Mouse (Mus musculus) liver, embryonic 16.5 days (tissue): ENCODE data around the gene Chst5. TPM values are rescaled to one million over a fixed set of nuclear protein-coding genes. Genes with fewer than 3 reads are reported as not detected.

Source experiments
- ATAC-seq: fragments of 200-750 bp; cut with Nextera tagmentation; 2 replicates; pipeline ENCODE4 v1.8.0; 2017; ENCODE audit warnings: low read depth, mild to moderate bottlenecking, moderate number of reproducible peaks, moderate library complexity
- H3K27ac ChIP-seq: fragments of 300-500 bp; sonication (generic); 2 replicates; pipeline ENCODE4 v1.5.1; 2014; ENCODE audit warnings: mild to moderate bottlenecking, low read length
- H3K27me3 ChIP-seq: fragments of 300-500 bp; sonication (generic); 2 replicates; pipeline ENCODE4 v1.6.1; 2014; ENCODE audit warnings: low read depth, low read length, mixed read lengths; ENCODE audit not compliant: control insufficient read depth, insufficient read depth
- H3K36me3 ChIP-seq: fragments of 300-500 bp; sonication (generic); 2 replicates; pipeline ENCODE4 v1.6.1; 2014; ENCODE audit warnings: mild to moderate bottlenecking; ENCODE audit not compliant: control insufficient read depth, insufficient read depth
- H3K4me1 ChIP-seq: fragments of 300-500 bp; sonication (generic); 2 replicates; pipeline ENCODE4 v1.6.1; 2014; ENCODE audit warnings: low read depth, low read length, mixed read lengths; ENCODE audit not compliant: control insufficient read depth
- H3K4me2 ChIP-seq: fragments of 300-500 bp; sonication (generic); 2 replicates; pipeline ENCODE4 v1.6.1; 2014; ENCODE audit warnings: low read depth, low read length, mixed read lengths
- H3K4me3 ChIP-seq: fragments of 300-500 bp; sonication (generic); 2 replicates; pipeline ENCODE4 v1.5.1; 2014; ENCODE audit warnings: low read depth, mild to moderate bottlenecking, low read length
- H3K9ac ChIP-seq: fragments of 300-500 bp; sonication (generic); 2 replicates; pipeline ENCODE4 v1.6.1; 2014; ENCODE audit warnings: low read depth, low read length
- H3K9me3 ChIP-seq: fragments of 300-500 bp; sonication (generic); replicated peaks from 2 replicates; pipeline ENCODE4 v1.6.1; 2016; ENCODE audit warnings: low read length; ENCODE audit not compliant: control insufficient read depth
- WGBS: fragments of 180-500 bp; shearing (Covaris S2); extraction: QIAGEN DNeasy Blood & Tissue Kit; methylation state at CpG from one replicate; pipeline ENCODE4 v1.1.7; 2014; ENCODE audit not compliant: insufficient replicate concordance; 5-methylcytosine and 5-hydroxymethylcytosine counted together
- polyA plus RNA-seq: library from polyadenylated mRNA; unstranded; fragments of >200 nt; fragmentation: Nextera tagmentation; extraction: Ambion mirVana; gene quantifications from 2 replicates; pipeline ENCODE4 v1.2.1, GENCODE M21; 2015

The Chst5 gene
- polyA plus RNA-seq, 1 experiment from 2014 or later: 0.04 TPM

DNA sequence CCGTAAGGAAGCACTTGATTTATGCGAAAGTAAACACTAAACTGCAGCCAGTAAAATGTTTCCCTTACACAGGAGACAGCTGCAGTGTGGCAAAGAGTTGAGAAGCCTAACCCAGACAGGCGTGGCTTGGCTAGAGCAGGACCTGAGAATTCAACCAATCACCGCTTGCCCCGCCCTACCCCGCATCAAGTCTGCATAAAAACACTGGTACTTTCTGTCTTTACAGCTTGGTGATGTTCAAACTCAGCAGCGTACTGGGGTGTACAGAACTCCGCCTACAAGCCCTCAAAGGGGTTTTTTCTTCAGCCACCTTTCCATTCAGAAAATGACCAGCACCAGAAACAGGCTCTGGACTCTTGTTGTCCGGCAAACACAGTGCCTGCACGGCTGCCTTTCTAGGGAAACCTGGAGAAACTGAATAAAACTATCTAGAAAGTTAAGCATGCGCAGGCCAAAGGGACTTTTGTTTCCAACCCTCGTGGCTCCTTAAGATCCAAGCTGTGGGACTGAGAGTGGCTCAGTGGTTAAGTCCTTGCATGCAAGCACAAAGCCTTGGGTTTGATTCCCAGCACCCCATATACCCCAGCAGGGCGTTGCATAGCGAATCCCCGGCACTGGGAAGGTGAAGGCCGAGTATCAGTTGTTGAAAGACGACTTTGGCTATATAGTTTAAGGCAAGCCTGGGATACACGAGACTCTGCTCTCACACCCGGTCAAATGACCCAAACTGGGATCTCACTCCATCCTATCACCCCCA lies 22.5 kb upstream of the Chst5 start:
- 30% methylated on average over 19 of the region's 19 CpGs for WGBS
- Histone ChIP-seq H3K4me1 (peaks cover 42% of the 10 kb centered on the region), H3K27me3 (no peaks in the 10 kb centered on the region)

DNA sequence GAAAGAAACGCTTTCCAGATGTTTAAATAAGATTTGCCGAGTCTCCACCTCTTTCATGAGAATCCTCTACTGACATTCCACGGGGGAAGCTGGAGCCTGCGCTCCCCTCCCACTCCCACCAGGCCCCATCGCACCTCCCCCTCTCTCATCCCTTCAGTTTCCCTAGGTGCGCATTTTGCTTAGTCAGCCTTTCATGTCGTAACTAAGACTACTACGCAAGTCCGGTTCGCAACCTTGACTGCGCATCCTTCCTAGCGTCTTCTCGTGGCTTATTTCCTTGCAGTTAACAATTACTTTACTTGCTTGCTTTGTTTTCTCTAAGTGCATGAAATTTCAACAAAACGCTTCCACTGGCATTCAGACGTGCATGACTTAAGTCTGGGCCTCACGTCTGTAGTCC lies 21.5 kb upstream of the Chst5 start:
- WGBS: 83% methylated on average over 16 of the region's 16 CpGs
- Histone ChIP-seq H3K36me3 (no peaks in the 10 kb centered on the region), H3K27ac (no peak overlapping the region)

More for the DNA sequence above, 22.5 kb upstream of the Chst5 start:
- H3K36me3 ChIP-seq: no peaks in the 10 kb centered on the region
- peak overlapping the region; percentile 98 for H3K4me2 ChIP-seq
- peak overlapping the region; percentile 78 for H3K9ac ChIP-seq
- H3K9me3 ChIP-seq: no peaks in the 10 kb centered on the region
- peak; percentile 43 for ATAC-seq
- H3K27ac ChIP-seq: peak overlapping the region; percentile 87
- H3K4me3 ChIP-seq: peak overlapping the region; percentile 81

DNA sequence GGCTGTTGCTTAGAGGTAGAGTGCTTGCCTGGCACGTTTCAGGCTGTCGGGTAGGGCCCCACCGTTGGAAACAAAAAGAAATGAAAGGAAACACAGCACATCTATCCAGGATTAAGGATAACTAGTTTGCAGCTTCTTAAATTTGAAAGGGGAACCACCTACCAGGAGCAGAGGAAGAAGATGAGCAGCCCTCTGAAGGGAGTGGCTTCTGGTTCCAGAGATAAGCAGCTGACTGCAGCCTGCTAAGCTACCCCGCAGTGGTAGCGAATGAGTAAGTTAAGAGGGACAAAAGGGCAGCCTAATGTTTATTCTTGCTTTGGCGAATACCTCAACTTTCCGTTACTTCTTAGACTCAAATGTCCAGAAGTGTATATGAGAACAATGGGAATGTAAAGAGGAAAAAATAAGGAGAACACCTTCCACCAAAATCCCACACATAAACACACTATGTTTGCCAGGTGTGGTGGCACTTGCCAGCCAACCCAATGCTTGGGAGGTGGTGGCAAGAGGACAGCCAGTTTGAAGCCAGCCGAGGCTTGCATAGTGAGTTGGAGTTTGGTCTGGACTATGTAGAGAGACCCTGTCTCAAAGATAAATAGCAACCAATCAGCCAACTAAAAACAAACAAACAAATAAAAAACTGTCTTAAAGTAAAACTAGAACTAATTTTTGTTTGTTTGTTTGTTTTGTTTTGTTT lies 19.5 kb upstream of the Chst5 start:
- Histone ChIP-seq H3K4me1 (peaks cover 48% of the 10 kb centered on the region), H3K4me3 (peak overlapping the region; percentile 19; the same call in 1 of the 2 replicates), H3K9me3 (no peaks in the 10 kb centered on the region), H3K27ac (peak overlapping the region; percentile 97), H3K36me3 (no peaks in the 10 kb centered on the region), H3K4me2 (peak overlapping the region; percentile 51), H3K9ac (peak overlapping the region; percentile 52), H3K27me3 (no peaks in the 10 kb centered on the region)
- peak; percentile 86 for ATAC-seq
- 15% methylated on average over 8 of the region's 8 CpGs for WGBS

More for the DNA sequence above, 21.5 kb upstream of the Chst5 start:
- H3K4me3 ChIP-seq: no peak overlapping the region
- H3K27me3 ChIP-seq: no peaks in the 10 kb centered on the region
- H3K4me1 ChIP-seq: peaks cover 42% of the 10 kb centered on the region
- no peaks in the 10 kb centered on the region for H3K9me3 ChIP-seq
- no peak overlapping the region for H3K9ac ChIP-seq
- ATAC-seq: no peak
- H3K4me2 ChIP-seq: no peak overlapping the region

DNA sequence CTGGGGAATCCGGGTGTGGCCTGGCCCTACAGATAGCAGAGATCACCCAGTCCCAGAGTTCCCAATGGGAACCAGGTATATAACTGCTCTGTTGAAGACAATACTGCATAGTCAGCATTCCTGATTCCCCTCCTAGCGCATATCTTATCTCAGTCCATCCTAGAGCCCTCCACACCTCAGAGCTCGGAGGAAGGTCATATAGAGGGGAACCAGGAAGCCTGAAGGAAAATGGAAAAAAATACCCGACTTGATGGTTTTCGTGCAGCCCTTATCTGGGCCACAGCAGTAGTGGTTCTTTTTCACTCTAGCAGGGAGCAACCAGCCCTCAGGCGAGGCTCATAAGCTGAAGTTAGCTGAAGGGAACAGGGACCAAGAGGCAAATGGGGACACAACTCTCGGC lies 14.7 kb upstream of the Chst5 start:
- Histone ChIP-seq H3K4me3 (no peak overlapping the region), H3K27me3 (no peaks in the 10 kb centered on the region), H3K9ac (peak overlapping the region; percentile 30; the same call in 1 of the 2 replicates), H3K9me3 (no peaks in the 10 kb centered on the region), H3K36me3 (no peaks in the 10 kb centered on the region), H3K4me2 (0 out of 2 replicates have a peak overlapping the region, but pooled peaks have one; percentile 6), H3K4me1 (peaks cover 19% of the 10 kb centered on the region), H3K27ac (peak overlapping the region; percentile 69)
- WGBS: 30% methylated on average over 7 of the region's 7 CpGs
- ATAC-seq: no peak

DNA sequence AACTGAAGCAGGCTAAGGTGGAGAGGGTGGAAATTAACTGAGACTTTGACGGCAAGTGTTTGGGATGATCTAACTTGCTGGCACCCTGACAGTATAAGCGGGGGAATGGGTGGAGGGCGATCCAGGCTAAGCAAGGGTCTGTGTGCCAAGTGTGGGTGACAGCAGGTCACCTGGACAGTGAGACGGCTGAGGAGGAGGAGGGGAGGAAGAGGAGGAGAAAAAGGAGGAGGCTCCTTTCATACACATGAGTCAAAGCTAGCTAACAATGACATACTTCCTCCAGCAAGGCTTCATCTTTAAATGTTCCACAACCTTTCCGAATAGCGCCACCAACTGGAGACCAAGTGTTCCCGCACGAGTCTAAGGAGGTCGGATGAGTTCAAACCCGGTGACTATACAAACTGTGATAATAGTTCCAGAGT lies 13.1 kb upstream of the Chst5 start:
- Histone ChIP-seq H3K4me1 (peaks cover 11% of the 10 kb centered on the region), H3K27ac (no peak overlapping the region), H3K36me3 (no peaks in the 10 kb centered on the region), H3K9ac (no peak overlapping the region), H3K9me3 (no peaks in the 10 kb centered on the region), H3K4me3 (no peak overlapping the region), H3K4me2 (no peak overlapping the region), H3K27me3 (no peaks in the 10 kb centered on the region)
- peak; percentile 35; the same call in 1 of the 2 replicates for ATAC-seq
- 26% methylated on average over 10 of the region's 10 CpGs for WGBS

DNA sequence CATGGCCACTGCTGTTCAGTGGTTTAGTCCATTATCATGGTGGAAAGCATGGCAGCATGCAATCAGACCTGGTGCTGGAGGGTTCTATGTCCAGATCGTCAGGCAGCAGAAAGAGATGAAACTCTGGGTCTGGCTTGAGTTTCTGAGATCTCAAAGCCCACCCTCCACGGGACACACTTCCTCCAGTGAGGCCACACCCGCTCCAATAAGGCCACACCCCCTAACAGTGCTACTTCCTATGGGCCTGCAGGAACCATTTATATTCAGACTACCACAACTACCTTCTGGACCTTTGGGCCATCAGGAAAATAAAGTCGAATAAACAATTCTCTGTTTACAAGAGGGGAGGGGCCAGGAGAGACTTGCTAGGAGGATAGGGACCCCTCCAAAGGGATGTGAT lies 10.7 kb upstream of the Chst5 start:
- H3K36me3 ChIP-seq: no peaks in the 10 kb centered on the region
- H3K27ac ChIP-seq: no peak overlapping the region
- H3K4me2 ChIP-seq: no peak overlapping the region
- H3K4me1 ChIP-seq: peaks cover 11% of the 10 kb centered on the region
- 44% methylated on average over 4 of the region's 4 CpGs for WGBS
- no peak overlapping the region for H3K9ac ChIP-seq
- no peak for ATAC-seq
- H3K9me3 ChIP-seq: no peaks in the 10 kb centered on the region
- no peaks in the 10 kb centered on the region for H3K27me3 ChIP-seq
- no peak overlapping the region for H3K4me3 ChIP-seq

DNA sequence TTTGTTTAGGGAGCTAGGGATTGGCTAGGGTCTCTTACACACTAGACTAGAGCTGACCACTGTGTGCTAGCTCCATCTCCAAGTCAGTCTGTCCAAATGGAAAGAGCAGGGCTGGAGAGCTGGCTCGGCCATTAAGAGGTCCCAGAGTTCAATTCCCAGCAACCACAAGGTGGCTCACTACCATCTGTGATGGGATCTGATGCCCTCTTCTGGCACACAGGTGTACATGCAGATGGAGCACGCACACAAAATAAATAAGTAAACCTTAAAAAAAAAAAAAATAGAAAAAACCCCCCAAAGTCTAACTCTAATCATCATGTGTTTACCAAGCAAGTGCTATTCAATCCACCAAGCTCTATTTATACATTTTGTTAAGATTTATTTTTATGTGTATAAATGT lies 9.4 kb upstream of the Chst5 start:
- ATAC-seq: 0 out of 2 replicates have a peak, but pooled peaks have one; percentile 30
- peaks cover 4% of the 10 kb centered on the region for H3K4me1 ChIP-seq
- 68% methylated on average over 2 of the region's 2 CpGs for WGBS
- H3K27me3 ChIP-seq: no peaks in the 10 kb centered on the region
- H3K27ac ChIP-seq: no peak overlapping the region
- H3K9me3 ChIP-seq: no peaks in the 10 kb centered on the region
- no peak overlapping the region for H3K4me3 ChIP-seq
- no peak overlapping the region for H3K9ac ChIP-seq
- H3K4me2 ChIP-seq: no peak overlapping the region
- no peaks in the 10 kb centered on the region for H3K36me3 ChIP-seq

DNA sequence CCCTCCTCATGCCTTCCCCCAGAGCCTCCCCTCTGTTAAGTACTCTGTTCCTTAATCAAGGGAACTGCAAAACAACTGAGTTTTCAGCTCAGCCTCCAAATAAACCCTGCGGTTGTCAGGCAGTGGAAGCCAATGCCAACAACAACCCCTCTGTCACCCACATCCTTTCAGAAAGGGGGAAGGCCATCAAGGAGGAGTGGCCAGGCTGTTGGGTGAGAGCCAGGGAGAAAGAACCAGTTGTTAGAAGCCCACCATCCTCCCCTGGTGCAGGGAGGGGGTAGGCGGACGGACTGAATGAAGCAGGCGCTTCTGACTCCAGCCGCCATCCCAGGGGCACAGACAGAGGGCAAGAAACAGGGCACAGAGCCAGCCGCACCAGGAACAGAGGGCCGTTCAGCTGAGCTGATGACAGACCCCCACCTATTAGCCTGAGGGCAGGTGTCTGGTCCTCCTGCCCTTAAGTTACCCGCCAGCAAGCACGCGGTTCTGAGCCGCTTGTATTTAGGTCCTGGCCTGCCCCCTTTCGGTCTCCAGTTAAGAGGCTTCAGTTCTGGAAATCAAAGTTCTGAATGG lies 2.7 kb upstream of the Chst5 start:
- peaks cover 43% of the 10 kb centered on the region for H3K27me3 ChIP-seq
- 53% methylated on average over 12 of the region's 12 CpGs for WGBS

More for the DNA sequence above, 2.7 kb upstream of the Chst5 start:
- Histone ChIP-seq H3K4me3 (no peak overlapping the region), H3K4me1 (no peaks in the 10 kb centered on the region; the same call in 1 of the 2 replicates), H3K4me2 (no peak overlapping the region), H3K9ac (no peak overlapping the region), H3K36me3 (no peaks in the 10 kb centered on the region), H3K9me3 (no peaks in the 10 kb centered on the region), H3K27ac (no peak overlapping the region)
- ATAC-seq: no peak
